Mouse (Mus musculus) erythroblast, embryonic 14.5 days (primary cell): ENCODE measurements around the gene Mycbpap. TPM values are rescaled to one million over a fixed set of nuclear protein-coding genes. Genes with fewer than 3 reads are reported as not detected.

Source experiments
- H3K27me3 ChIP-seq: 2 replicates; pipeline ENCODE4 v1.6.1; 2012; ENCODE audit warnings: inconsistent platforms; ENCODE audit not compliant: control insufficient read depth
- H3K36me3 ChIP-seq: 2 replicates; pipeline ENCODE4 v1.6.1; 2012; ENCODE audit warnings: mild to moderate bottlenecking, inconsistent platforms; ENCODE audit not compliant: control insufficient read depth
- H3K4me1 ChIP-seq: 2 replicates; pipeline ENCODE4 v1.6.1; 2012; ENCODE audit warnings: inconsistent platforms; ENCODE audit not compliant: control insufficient read depth
- H3K4me3 ChIP-seq: replicated peaks from 2 replicates; pipeline ENCODE3; 2012; ENCODE audit warnings: moderate library complexity, mild to moderate bottlenecking, inconsistent platforms
- H3K9me3 ChIP-seq: 2 replicates; pipeline ENCODE4 v1.6.1; 2012; ENCODE audit warnings: low read length, inconsistent platforms, mixed read lengths; ENCODE audit not compliant: control insufficient read depth
- GATA1 ChIP-seq: IDR thresholded peaks from 2 replicates; pipeline ENCODE4 v1.6.1; 2012; ENCODE audit warnings: low read length, inconsistent platforms, mixed read lengths
- TAL1 ChIP-seq: IDR thresholded peaks from 3 replicates; pipeline ENCODE4 v1.6.1; 2012; ENCODE audit warnings: low read length, inconsistent platforms, mixed read lengths
- polyA plus RNA-seq: library from polyadenylated mRNA; stranded (reverse); fragments of >175 nt; gene quantifications from 2 replicates; pipeline ENCODE4 v1.2.3, GENCODE M21; 2012

Mycbpap gene
- polyA plus RNA-seq, 1 experiment: not detected

- no peaks in the 10 kb centered on the region; the same call in 1 of the 2 replicates for H3K4me1 ChIP-seq
- peaks cover 54% of the 10 kb centered on the region for H3K27me3 ChIP-seq
- TF ChIP-seq GATA1 (no peak), TAL1 (no peak)
Observed at GRCm38 (mm10) chr11:94486001-94486400, 35.5 kb downstream of the Mycbpap start, which contains the start of gene Spata20. TSS of gene Spata20 (minus strand) at chr11:94486179.

DNA sequence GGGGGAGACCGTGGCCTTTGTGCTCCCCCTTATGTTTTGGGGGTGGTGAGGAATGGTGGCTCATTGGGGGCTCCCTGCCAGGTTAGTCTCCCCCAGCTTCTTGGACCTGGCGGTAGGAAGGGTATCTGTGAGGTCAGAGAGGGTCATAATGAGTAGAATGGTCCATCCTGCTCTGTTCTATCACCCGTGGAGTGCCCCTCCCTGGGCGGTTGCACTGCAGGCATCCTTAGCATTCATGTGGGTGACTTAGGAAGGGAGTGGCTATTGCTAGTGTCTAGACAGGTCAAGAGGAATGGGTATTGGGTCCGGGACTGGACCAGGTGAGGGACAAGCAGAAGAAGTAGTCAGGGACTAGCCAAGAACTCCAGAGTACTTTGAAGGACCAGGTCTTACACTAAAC is 36.3 kb downstream of the Mycbpap start:
- Histone ChIP-seq H3K36me3 (no peaks in the 10 kb centered on the region), H3K9me3 (no peaks in the 10 kb centered on the region), H3K4me1 (no peaks in the 10 kb centered on the region), H3K4me3 (no peak overlapping the region), H3K27me3 (peaks cover 48% of the 10 kb centered on the region)
- no peak for TF ChIP-seq TAL1
- TF ChIP-seq GATA1: no peak

More at GRCm38 (mm10) chr11:94486001-94486400, 35.5 kb downstream of the Mycbpap start, which contains the start of gene Spata20:
- H3K36me3 ChIP-seq: no peaks in the 10 kb centered on the region
- H3K9me3 ChIP-seq: no peaks in the 10 kb centered on the region
- no peak within 1 kb of the TSS for H3K4me3 ChIP-seq

DNA sequence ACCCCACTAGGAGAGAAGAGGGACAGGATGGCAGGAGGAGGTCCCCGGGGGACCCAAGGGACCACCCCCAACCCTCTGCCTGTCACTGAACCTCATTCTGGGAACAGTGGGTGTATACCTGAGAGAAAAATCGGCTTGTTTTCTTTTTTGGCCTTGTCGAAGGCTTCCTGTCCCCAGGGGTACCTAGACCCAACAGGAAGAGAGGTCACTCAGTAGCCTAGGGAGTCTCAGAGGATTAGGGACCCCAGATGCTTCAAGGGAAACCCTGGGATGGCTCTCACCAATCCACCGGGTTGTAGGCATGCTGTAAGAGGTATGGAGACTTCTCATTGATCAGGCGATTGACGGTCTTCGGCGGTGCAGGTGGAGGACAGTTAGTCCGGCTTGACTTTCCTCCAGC is 36.9 kb downstream of the Mycbpap start:
- Histone ChIP-seq H3K27me3 (peaks cover 45% of the 10 kb centered on the region), H3K36me3 (no peaks in the 10 kb centered on the region), H3K4me3 (no peak overlapping the region), H3K9me3 (no peaks in the 10 kb centered on the region), H3K4me1 (no peaks in the 10 kb centered on the region)
- no peak for TF ChIP-seq GATA1
- no peak for TF ChIP-seq TAL1

DNA sequence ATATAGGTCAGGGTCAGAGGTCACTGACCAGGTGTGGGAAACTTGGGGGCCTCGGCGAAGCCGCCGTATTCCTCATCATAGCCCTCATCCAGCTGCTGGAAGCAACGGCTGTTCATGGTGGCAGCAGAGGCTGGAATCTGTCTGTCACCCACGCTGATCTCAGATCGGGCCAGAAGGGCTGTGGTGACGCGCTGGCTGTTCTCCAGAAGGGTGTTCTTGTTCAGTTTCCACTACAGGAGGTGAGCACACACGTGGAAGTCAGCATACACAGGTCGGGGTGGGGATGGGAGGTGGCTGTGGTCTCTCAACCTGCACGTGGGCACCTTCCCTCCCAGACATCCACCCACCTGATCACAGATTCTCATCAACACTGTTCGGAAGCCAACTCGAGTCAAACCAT is 37.6 kb downstream of the Mycbpap start:
- H3K4me3 ChIP-seq: no peak overlapping the region
- H3K36me3 ChIP-seq: no peaks in the 10 kb centered on the region
- H3K4me1 ChIP-seq: no peaks in the 10 kb centered on the region
- TF ChIP-seq GATA1 (no peak), TAL1 (no peak)
- no peaks in the 10 kb centered on the region for H3K9me3 ChIP-seq
- H3K27me3 ChIP-seq: peaks cover 45% of the 10 kb centered on the region

DNA sequence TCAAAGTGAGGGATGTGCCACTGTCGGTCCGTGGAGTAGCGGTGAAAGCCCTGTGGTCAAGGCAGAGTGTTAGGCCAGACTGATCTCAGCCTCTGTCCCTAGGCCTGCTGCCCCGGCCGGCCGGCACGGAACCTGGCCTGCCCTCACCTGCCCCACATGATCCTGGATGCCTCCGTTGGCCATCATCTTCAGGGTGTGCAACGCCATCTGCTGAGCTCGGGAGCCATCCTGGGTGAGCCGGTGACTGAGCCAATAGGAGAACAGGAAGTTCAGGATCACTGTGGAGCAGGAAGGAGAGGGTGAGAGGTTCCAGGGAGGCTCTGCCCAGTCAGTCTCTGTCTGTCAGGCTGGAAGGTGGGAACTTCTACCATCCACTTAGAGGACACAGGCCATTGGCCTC is 38.1 kb downstream of the Mycbpap start:
- TF ChIP-seq TAL1 (no peak), GATA1 (no peak)
- Histone ChIP-seq H3K4me1 (no peaks in the 10 kb centered on the region), H3K4me3 (no peak overlapping the region), H3K36me3 (no peaks in the 10 kb centered on the region), H3K9me3 (no peaks in the 10 kb centered on the region), H3K27me3 (peaks cover 47% of the 10 kb centered on the region)

- Histone ChIP-seq H3K9me3 (no peaks in the 10 kb centered on the region), H3K4me1 (no peaks in the 10 kb centered on the region), H3K27me3 (peaks cover 51% of the 10 kb centered on the region), H3K36me3 (no peaks in the 10 kb centered on the region), H3K4me3 (no peak overlapping the region)
- TF ChIP-seq GATA1 (no peak), TAL1 (no peak)
Observed at GRCm38 (mm10) chr11:94482738-94483137, 38.8 kb downstream of the Mycbpap start.

DNA sequence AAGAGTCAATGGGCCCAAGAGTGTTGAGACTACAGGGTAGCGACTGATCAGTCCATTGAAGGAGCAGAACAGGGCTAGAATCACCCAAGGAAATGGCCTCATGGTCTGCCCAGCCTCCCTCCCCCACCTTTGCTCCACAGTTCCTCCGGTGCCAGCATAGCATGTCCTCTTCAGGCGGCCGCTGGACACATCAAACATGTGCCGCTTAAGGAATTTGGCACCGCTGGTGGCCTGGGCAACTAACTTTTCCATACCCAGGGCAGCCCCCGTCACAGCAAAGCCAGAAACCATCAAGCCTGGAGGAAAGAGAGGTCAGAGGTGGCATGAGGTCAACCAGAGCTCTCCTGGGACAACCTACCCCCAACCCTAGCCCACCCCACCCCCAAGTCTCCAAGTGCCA is 39.6 kb downstream of the Mycbpap start:
- Histone ChIP-seq H3K36me3 (no peaks in the 10 kb centered on the region), H3K4me3 (no peak overlapping the region), H3K27me3 (peaks cover 53% of the 10 kb centered on the region), H3K9me3 (no peaks in the 10 kb centered on the region), H3K4me1 (no peaks in the 10 kb centered on the region)
- TF ChIP-seq GATA1: no peak
- no peak for TF ChIP-seq TAL1

- peaks cover 56% of the 10 kb centered on the region for H3K27me3 ChIP-seq
- H3K36me3 ChIP-seq: no peaks in the 10 kb centered on the region
- TF ChIP-seq TAL1 (no peak), GATA1 (no peak)
- no peak overlapping the region for H3K4me3 ChIP-seq
- H3K4me1 ChIP-seq: no peaks in the 10 kb centered on the region
- H3K9me3 ChIP-seq: no peaks in the 10 kb centered on the region
Observed at GRCm38 (mm10) chr11:94480382-94480781, 41.2 kb downstream of the Mycbpap start.

DNA sequence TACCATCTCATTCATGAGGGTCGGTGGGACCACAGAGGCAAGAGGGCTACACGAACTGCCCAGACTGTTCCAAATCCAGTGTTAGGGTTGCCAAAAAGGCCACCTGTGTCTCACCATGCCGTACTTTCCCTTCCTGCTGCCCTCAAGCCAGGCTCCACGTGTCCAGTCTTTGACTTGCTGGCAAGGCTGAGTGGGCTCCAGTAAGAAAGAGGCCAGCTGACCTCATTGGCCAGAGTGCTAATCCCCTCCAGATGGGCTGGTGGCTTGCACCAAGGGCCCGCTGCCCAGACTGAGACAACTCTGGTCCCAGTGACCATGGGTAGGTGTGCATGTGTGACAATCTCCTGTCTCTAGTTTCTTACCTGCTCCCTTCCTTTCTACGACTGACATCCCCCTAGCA is 43.9 kb downstream of the Mycbpap start:
- no peaks in the 10 kb centered on the region for H3K36me3 ChIP-seq
- H3K4me3 ChIP-seq: no peak overlapping the region
- TF ChIP-seq TAL1 (no peak), GATA1 (no peak)
- peaks cover 5% of the 10 kb centered on the region; the same call in 1 of the 2 replicates for H3K9me3 ChIP-seq
- peaks cover 70% of the 10 kb centered on the region for H3K27me3 ChIP-seq
- peaks cover 8% of the 10 kb centered on the region for H3K4me1 ChIP-seq

- peaks cover 89% of the 10 kb centered on the region for H3K27me3 ChIP-seq
- no peaks in the 10 kb centered on the region for H3K36me3 ChIP-seq
- H3K4me3 ChIP-seq: no peak overlapping the region
- peaks cover 5% of the 10 kb centered on the region; the same call in 1 of the 2 replicates for H3K9me3 ChIP-seq
- no peak for TF ChIP-seq TAL1
- TF ChIP-seq GATA1: no peak
- peaks cover 8% of the 10 kb centered on the region for H3K4me1 ChIP-seq
Observed at GRCm38 (mm10) chr11:94475722-94476121, 45.8 kb downstream of the Mycbpap start.
